In genomic region chr6:31560138-31560959, GRCm38 (mm10) we compare ENCODE assay signal across 9 mouse cellular contexts. TPM values are rescaled to one million over a fixed set of nuclear protein-coding genes. Genes with fewer than 3 reads are reported as not detected.
A peak's percentile ranks its signal among the peaks of the same experiment; 100 is the strongest.
DNase-seq lines count a peak whose midpoint lies in the region; ATAC-seq lines count a peak whose summit lies in the region.
"Had no signal": no experiment of that assay in that cellular context is flagged by ENCODE, and none has a peak within 500 bp of the region (broad histone marks: within the 10 kb centered on the region; RNA-seq: fewer than 3 reads in every experiment).

No protein-coding gene starts in this region.

- H3K27ac ChIP-seq in limb, embryonic 13.5 days, result no peak overlapping the region
- H3K27ac ChIP-seq in limb, embryonic 10.5 days, result no peak overlapping the region
- no peak overlapping the region for H3K27ac ChIP-seq in forebrain, embryonic 12.5 days
- H3K27ac ChIP-seq in midbrain, embryonic 14.5 days (replicated peaks; ENCODE audit: low read depth, low read length), result no peak overlapping the region
- H3K27ac ChIP-seq: limb, embryonic 15.5 days had no signal

- H3K4me3 ChIP-seq in limb, embryonic 13.5 days, result no peak overlapping the region
- no peak overlapping the region for H3K4me3 ChIP-seq in limb, embryonic 10.5 days
- no peak overlapping the region for H3K4me3 ChIP-seq in forebrain, embryonic 12.5 days (replicated peaks)
- no peak overlapping the region for H3K4me3 ChIP-seq in midbrain, embryonic 14.5 days (replicated peaks; ENCODE audit: low read depth, low read length)
- H3K4me3 ChIP-seq: limb, embryonic 15.5 days had no signal

- peak overlapping the region; percentile 24; the same call in 1 of the 2 replicates for H3K4me2 ChIP-seq in limb, embryonic 13.5 days (replicated peaks)
- H3K4me2 ChIP-seq in forebrain, embryonic 12.5 days, result peak overlapping the region; percentile 31
- peak overlapping the region; percentile 91 for H3K4me2 ChIP-seq in midbrain, embryonic 14.5 days (ENCODE audit: low read length)
- H3K4me2 ChIP-seq: limb, embryonic 15.5 days had no signal

- no peaks in the 10 kb centered on the region for H3K36me3 ChIP-seq in limb, embryonic 13.5 days
- H3K36me3 ChIP-seq in limb, embryonic 10.5 days, result no peaks in the 10 kb centered on the region
- H3K36me3 ChIP-seq in forebrain, embryonic 12.5 days (replicated peaks), result 0 out of 2 replicates have a peak, but pooled peaks cover 3% of the 10 kb centered on the region
- no peaks in the 10 kb centered on the region for H3K36me3 ChIP-seq in midbrain, embryonic 14.5 days (ENCODE audit: control insufficient read depth, insufficient read depth, low read length)
- H3K36me3 ChIP-seq: limb, embryonic 15.5 days had no signal

- peaks cover 31% of the 10 kb centered on the region for H3K4me1 ChIP-seq in limb, embryonic 13.5 days
- peaks cover 30% of the 10 kb centered on the region for H3K4me1 ChIP-seq in limb, embryonic 10.5 days
- H3K4me1 ChIP-seq in forebrain, embryonic 12.5 days, result peaks cover 39% of the 10 kb centered on the region
- H3K4me1 ChIP-seq in midbrain, embryonic 14.5 days (ENCODE audit: control insufficient read depth, insufficient read depth, low read length), result peaks cover 35% of the 10 kb centered on the region

- no peak overlapping the region for H3K9ac ChIP-seq in limb, embryonic 13.5 days
- no peak overlapping the region for H3K9ac ChIP-seq in forebrain, embryonic 12.5 days
- no peak overlapping the region for H3K9ac ChIP-seq in midbrain, embryonic 14.5 days (replicated peaks; ENCODE audit: low read length)
- H3K9ac ChIP-seq: limb, embryonic 15.5 days had no signal

- DNase-seq in limb, embryonic 10.5 days (ENCODE audit: low spot score), result no peak
- DNase-seq in ZHBTc4 (ENCODE audit: low read depth, low spot score) (peak; percentile 67), adipocyte (ENCODE audit: low spot score) (no peak)
- DNase-seq in midbrain, embryonic 14.5 days, result no peak
- DNase-seq in thymus, postnatal 4 days, result no peak
- DNase-seq: cerebellum, adult 11-12 months had no signal

- no peak for ATAC-seq in limb, embryonic 13.5 days (ENCODE audit: low FRiP score, low read depth)
- ATAC-seq in forebrain, embryonic 12.5 days (ENCODE audit: low FRiP score), result no peak
- ATAC-seq in midbrain, embryonic 14.5 days (ENCODE audit: low FRiP score, low TSS enrichment), result no peak

- H3K27me3 ChIP-seq in limb, embryonic 13.5 days, result peaks cover 72% of the 10 kb centered on the region
- peaks cover 65% of the 10 kb centered on the region for H3K27me3 ChIP-seq in limb, embryonic 10.5 days (ENCODE audit: low read depth, poor library complexity, severe bottlenecking)
- H3K27me3 ChIP-seq in forebrain, embryonic 12.5 days, result peaks cover 19% of the 10 kb centered on the region
- H3K27me3 ChIP-seq in midbrain, embryonic 14.5 days (ENCODE audit: control insufficient read depth, insufficient read depth, low read length), result no peaks in the 10 kb centered on the region

- WGBS in limb, embryonic 13.5 days, result 17% methylated on average over 13 of the region's 13 CpGs
- WGBS in limb, embryonic 10.5 days, result 15% methylated on average over 13 of the region's 13 CpGs
- 6% methylated on average over 13 of the region's 13 CpGs for WGBS in forebrain, embryonic 12.5 days
- 9% methylated on average over 13 of the region's 13 CpGs for WGBS in midbrain, embryonic 14.5 days

- no peaks in the 10 kb centered on the region for H3K9me3 ChIP-seq in limb, embryonic 13.5 days
- H3K9me3 ChIP-seq in limb, embryonic 10.5 days (replicated peaks), result no peaks in the 10 kb centered on the region
- no peaks in the 10 kb centered on the region for H3K9me3 ChIP-seq in forebrain, embryonic 12.5 days
- no peaks in the 10 kb centered on the region for H3K9me3 ChIP-seq in midbrain, embryonic 14.5 days (ENCODE audit: control insufficient read depth, low read length)
- H3K9me3 ChIP-seq: limb, embryonic 15.5 days had no signal

RNA-seq across cellular contexts. Expression of gene Podxl, which starts 3.4 kb away (rescaled TPM):
- 6.5 and 7.4 TPM in 2 replicates for polyA plus RNA-seq in limb, embryonic 13.5 days (2015; fragmentation: Nextera tagmentation; extraction: Ambion mirVana)
- polyA plus RNA-seq in limb, embryonic 10.5 days (2016; fragmentation: Nextera tagmentation; extraction: Ambion mirVana), result 12.1 and 14.0 TPM in 2 replicates
- 20.1 and 21.1 TPM in 2 replicates for polyA plus RNA-seq in forebrain, embryonic 12.5 days (2016; fragmentation: Nextera tagmentation; extraction: Ambion mirVana)
- polyA plus RNA-seq in midbrain, embryonic 14.5 days (2014; fragmentation: Nextera tagmentation; extraction: Ambion mirVana), result 6.7 and 10.3 TPM in 2 replicates

Comparison
In these comparisons a context has a peak if more than half of its experiments do, and no peak if none do; other contexts are left out.
1. H3K4me2 ChIP-seq: peak in every context shown above with its lines; median percentile 91 in midbrain, embryonic 14.5 days; 31 in forebrain, embryonic 12.5 days; 24 in limb, embryonic 13.5 days.